Mouse (Mus musculus) C2C12 (cell line): Measurements from ENCODE around the gene Dock10. TPM values are rescaled to one million over a fixed set of nuclear protein-coding genes. Genes with fewer than 3 reads are reported as not detected.

Experiments used
- H3K27me3 ChIP-seq: one replicate; pipeline ENCODE4 v1.6.1; 2011; ENCODE audit not compliant: control insufficient read depth, insufficient read depth, insufficient read length
- H3K36me3 ChIP-seq: one replicate; pipeline ENCODE4 v1.6.1; 2011; ENCODE audit not compliant: control insufficient read depth, insufficient read depth
- H3K4me3 ChIP-seq: one replicate; pipeline ENCODE4 v1.5.1; 2011; ENCODE audit warnings: mild to moderate bottlenecking, control low read depth; ENCODE audit not compliant: poor library complexity, insufficient read depth, severe bottlenecking
- H3K79me2 ChIP-seq: one replicate; pipeline ENCODE4 v1.6.1; 2011; ENCODE audit not compliant: control insufficient read depth, insufficient read depth
- H3K79me3 ChIP-seq: one replicate; pipeline ENCODE4 v1.6.1; 2011; ENCODE audit warnings: low read depth, control low read depth
- H3ac ChIP-seq: one replicate; pipeline ENCODE3; 2011; ENCODE audit warnings: low read depth; ENCODE audit not compliant: control insufficient read depth, insufficient read length
- CEBPB ChIP-seq: IDR thresholded peaks from one replicate; pipeline ENCODE4 v1.6.1; 2011; ENCODE audit warnings: low read depth, mild to moderate bottlenecking, control low read depth, moderate library complexity
- CTCF ChIP-seq: IDR thresholded peaks from one replicate; pipeline ENCODE4 v1.5.1; 2011; ENCODE audit not compliant: control insufficient read depth, insufficient read depth, insufficient read length
- FOSL1 ChIP-seq: IDR thresholded peaks from one replicate; pipeline ENCODE4 v1.8.0; 2011; ENCODE audit warnings: mild to moderate bottlenecking, low read length; ENCODE audit not compliant: poor library complexity, insufficient read depth, severe bottlenecking
- MAX ChIP-seq: IDR thresholded peaks from one replicate; pipeline ENCODE4 v1.6.1; 2011; ENCODE audit warnings: mild to moderate bottlenecking, control low read depth
- MYOD1 ChIP-seq: IDR thresholded peaks from one replicate; pipeline ENCODE4 v1.6.1; 2011; ENCODE audit warnings: low read depth; ENCODE audit not compliant: control insufficient read depth, insufficient read length
- MYOG ChIP-seq: IDR thresholded peaks from one replicate; pipeline ENCODE4 v1.6.1; 2011; ENCODE audit not compliant: control insufficient read depth, insufficient read length; ENCODE audit errors: extremely low read depth
- USF1 ChIP-seq: IDR thresholded peaks from one replicate; pipeline ENCODE4 v1.6.1; 2011; ENCODE audit warnings: low read depth, mild to moderate bottlenecking, control low read depth, moderate library complexity
- polyA plus RNA-seq: library from polyadenylated mRNA; unstranded; fragments of >200 nt; fragmentation: generic; extraction: Trizol; gene quantifications from one replicate; pipeline ENCODE4 v1.2.1, GENCODE M21; 2012; ENCODE audit warnings: missing spikeins

Gene Dock10
- polyA plus RNA-seq, 1 experiment = 0.20 TPM

DNA sequence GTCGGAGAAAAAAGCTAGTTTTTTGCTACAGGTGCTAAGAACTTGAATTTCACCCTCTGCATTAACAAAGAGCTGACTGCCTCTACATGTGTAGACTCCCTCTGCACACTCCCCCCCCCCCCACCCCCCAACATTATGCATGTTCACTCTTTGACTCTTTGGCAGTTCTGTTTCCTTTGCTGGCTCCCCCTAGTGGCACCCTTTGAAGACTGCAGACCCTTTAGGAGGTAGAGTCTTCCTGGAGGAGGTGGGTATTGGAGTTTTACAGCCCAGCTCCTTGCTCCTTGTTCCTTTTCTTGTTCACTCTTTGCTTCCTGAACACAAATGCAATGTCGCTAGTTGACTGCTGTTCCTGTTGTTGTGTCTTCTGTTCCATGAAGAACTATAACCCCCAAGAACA is 181.4 kb downstream of the Dock10 start:
- Histone ChIP-seq H3K4me3 (no peak overlapping the region), H3K36me3 (no peaks in the 10 kb centered on the region), H3K79me3 (no peaks in the 10 kb centered on the region), H3ac (no peak overlapping the region), H3K79me2 (no peaks in the 10 kb centered on the region), H3K27me3 (no peaks in the 10 kb centered on the region)
- TF ChIP-seq CTCF = no peak

DNA sequence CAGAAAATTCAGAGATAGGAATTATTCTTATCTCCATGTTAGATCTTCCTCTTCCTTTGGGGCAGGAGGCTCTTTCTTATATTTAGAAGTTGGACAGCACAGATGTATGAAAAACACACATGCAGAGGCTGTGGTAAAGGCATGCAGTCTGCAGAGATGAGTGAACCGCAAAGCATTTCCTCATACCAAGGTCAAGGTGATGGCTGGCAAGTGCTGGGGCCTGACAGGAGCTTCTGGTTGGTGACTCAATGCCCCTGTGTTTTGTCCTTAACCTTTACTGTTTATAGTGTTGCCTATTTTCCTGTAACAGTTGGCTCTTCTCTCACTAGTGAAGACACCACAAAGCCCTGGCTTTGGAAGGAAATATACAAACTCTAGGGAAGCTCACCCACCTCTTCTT is 201.9 kb downstream of the Dock10 start:
- H3K4me3 ChIP-seq = no peak overlapping the region

DNA sequence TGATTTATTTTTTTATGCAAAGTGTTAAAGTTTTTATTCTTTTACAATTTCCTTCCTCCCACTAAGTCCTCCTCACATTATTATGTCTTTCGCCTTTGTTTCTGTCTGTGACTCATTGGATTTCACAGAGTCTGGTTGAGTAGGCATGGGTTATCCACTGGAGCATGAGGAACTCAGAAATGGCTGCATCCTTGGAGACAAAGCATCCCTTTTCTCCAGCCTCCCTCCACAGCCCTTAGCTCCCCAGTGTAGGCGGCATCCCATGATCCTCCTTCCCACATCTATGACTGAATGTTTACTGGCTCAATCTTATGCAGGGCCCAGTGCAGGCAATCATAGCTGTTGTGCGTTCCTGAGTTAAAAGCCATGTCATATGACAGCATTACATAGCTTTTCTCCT is 216.8 kb downstream of the Dock10 start:
- no peak for TF ChIP-seq MYOD1
- TF ChIP-seq USF1 = no peak
- no peak for TF ChIP-seq CTCF
- TF ChIP-seq MAX = no peak
- TF ChIP-seq MYOG = no peak
- no peak for TF ChIP-seq CEBPB
- TF ChIP-seq FOSL1 = no peak
- H3K79me2 ChIP-seq = no peaks in the 10 kb centered on the region

More for the DNA sequence above, 201.9 kb downstream of the Dock10 start:
- Histone ChIP-seq H3K79me3 (no peaks in the 10 kb centered on the region), H3K36me3 (no peaks in the 10 kb centered on the region), H3K79me2 (no peaks in the 10 kb centered on the region), H3ac (no peak overlapping the region), H3K27me3 (no peaks in the 10 kb centered on the region)
- no peak for TF ChIP-seq MYOD1

DNA sequence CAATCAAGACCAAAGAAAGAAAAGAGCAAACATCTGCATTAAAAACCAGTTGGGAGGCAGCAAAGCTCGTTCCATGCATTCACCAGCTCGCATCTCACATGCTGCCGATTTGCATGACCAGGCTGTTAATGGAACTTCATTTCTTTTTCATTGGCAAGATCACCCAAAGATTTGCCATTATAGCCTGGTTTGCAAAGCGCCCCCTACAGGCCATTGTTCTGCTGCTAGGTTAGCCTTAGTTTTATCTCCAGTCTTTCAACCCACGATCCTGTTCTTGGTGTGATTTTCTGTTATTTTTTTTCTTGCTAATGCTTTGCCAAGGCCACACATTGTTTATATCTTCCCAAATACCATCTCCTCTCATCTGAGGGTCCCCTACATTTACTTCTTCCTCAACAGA is 236.1 kb downstream of the Dock10 start:
- TF ChIP-seq USF1 (no peak), CTCF (no peak), MYOD1 (no peak), FOSL1 (no peak), MAX (no peak), CEBPB (no peak), MYOG (no peak)
- Histone ChIP-seq H3K79me2 (no peaks in the 10 kb centered on the region), H3K27me3 (no peaks in the 10 kb centered on the region), H3K4me3 (no peak overlapping the region), H3ac (no peak overlapping the region), H3K36me3 (no peaks in the 10 kb centered on the region), H3K79me3 (no peaks in the 10 kb centered on the region)

More for the DNA sequence above, 216.8 kb downstream of the Dock10 start:
- no peak overlapping the region for H3K4me3 ChIP-seq
- H3K27me3 ChIP-seq = no peaks in the 10 kb centered on the region
- no peak overlapping the region for H3ac ChIP-seq
- no peaks in the 10 kb centered on the region for H3K79me3 ChIP-seq
- no peaks in the 10 kb centered on the region for H3K36me3 ChIP-seq

DNA sequence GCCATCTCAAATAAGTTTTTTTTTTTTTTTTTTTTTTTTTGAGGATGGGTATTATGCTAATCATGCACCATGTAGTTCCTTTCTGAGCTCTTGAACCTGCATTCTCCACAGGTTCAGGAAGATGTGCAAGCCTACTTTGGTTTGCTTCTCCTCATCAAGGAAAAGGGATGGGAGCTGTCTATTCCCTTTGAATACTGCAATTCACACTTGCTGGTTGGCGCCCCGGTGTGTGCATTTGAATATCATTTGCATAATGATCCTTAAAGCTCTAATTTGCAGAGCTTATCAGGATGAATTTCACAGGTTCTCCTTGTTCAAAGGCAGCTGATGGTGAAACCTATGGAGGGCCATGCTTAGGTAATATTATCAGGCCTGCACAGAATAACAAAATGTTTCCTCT is 237.9 kb downstream of the Dock10 start:
- no peak for TF ChIP-seq FOSL1
- TF ChIP-seq CTCF = no peak
- no peak for TF ChIP-seq MYOD1
- TF ChIP-seq MYOG = no peak
- no peak for TF ChIP-seq USF1
- no peak for TF ChIP-seq MAX
- TF ChIP-seq CEBPB = no peak
- no peak overlapping the region for H3ac ChIP-seq
- no peaks in the 10 kb centered on the region for H3K79me3 ChIP-seq
- no peaks in the 10 kb centered on the region for H3K27me3 ChIP-seq
- H3K36me3 ChIP-seq = no peaks in the 10 kb centered on the region
- H3K79me2 ChIP-seq = no peaks in the 10 kb centered on the region
- H3K4me3 ChIP-seq = no peak overlapping the region

DNA sequence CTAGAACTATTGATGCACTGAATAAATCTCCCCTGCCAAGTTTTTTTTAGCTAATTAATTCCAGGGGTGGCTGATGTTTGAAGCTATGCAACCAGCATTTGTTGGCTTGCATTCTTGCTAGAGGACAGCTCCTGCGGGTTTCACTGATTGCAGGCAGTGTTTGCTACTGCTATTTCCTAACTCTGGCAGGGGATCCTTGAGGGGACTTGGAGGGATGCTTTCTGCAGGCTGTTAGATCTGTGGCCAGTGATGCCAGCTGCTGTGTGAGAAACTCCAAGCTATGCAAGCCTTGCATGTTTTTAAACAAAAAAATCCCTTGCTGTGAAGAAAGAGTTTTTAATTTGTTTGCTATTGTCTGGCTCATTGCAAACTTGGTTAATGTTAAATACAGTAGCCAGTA is 238.4 kb downstream of the Dock10 start:
- Histone ChIP-seq H3ac (no peak overlapping the region), H3K4me3 (no peak overlapping the region), H3K36me3 (no peaks in the 10 kb centered on the region), H3K79me3 (no peaks in the 10 kb centered on the region), H3K27me3 (no peaks in the 10 kb centered on the region), H3K79me2 (no peaks in the 10 kb centered on the region)
- TF ChIP-seq MAX (no peak), MYOD1 (no peak), CTCF (no peak), FOSL1 (no peak), CEBPB (no peak), MYOG (no peak), USF1 (no peak)
